Mouse (Mus musculus) heart, adult 8-10 months (tissue): ENCODE data around the gene Smim27. TPM values are rescaled to one million over a fixed set of nuclear protein-coding genes. Genes with fewer than 3 reads are reported as not detected.

Experiments
- total RNA-seq, 4 experiments: library from RNA; stranded (reverse); gene quantifications; 2 replicates each; pipeline ENCODE4 v1.2.4; 2022

Smim27 gene
- total RNA-seq, 4 experiments from 2014 or later, result 38.6 to 57.0 (median 48.2) TPM

Other genes with a start within 250 kb of the Smim27 start
- gene Aco1, start 126.5 kb upstream of the Smim27 start, total RNA-seq, result 10 to 100 TPM; 24.3 to 30.2 (median 26.3) TPM
- 1 to 10 TPM; 6.3 to 9.0 (median 7.0) TPM for gene Ddx58, start 29.8 kb upstream of the Smim27 start, total RNA-seq
- 10 to 100 TPM in 3 of 4 experiments, 1 to 10 TPM in 1; 9.4 to 11.5 (median 10.1) TPM for gene Topors, start 271 bp downstream of the Smim27 start, total RNA-seq
- gene Ndufb6, start 9.8 kb downstream of the Smim27 start, total RNA-seq, result 100 to 1,000 TPM; 477 to 496 (median 482) TPM
- gene Tmem215, start 202.6 kb downstream of the Smim27 start, total RNA-seq, result under 1 TPM in 1 of 4 experiments, not detected in 3; 0.12 TPM